Comparison of ENCODE assay signal across 9 mouse cellular contexts in the genomic region with DNA sequence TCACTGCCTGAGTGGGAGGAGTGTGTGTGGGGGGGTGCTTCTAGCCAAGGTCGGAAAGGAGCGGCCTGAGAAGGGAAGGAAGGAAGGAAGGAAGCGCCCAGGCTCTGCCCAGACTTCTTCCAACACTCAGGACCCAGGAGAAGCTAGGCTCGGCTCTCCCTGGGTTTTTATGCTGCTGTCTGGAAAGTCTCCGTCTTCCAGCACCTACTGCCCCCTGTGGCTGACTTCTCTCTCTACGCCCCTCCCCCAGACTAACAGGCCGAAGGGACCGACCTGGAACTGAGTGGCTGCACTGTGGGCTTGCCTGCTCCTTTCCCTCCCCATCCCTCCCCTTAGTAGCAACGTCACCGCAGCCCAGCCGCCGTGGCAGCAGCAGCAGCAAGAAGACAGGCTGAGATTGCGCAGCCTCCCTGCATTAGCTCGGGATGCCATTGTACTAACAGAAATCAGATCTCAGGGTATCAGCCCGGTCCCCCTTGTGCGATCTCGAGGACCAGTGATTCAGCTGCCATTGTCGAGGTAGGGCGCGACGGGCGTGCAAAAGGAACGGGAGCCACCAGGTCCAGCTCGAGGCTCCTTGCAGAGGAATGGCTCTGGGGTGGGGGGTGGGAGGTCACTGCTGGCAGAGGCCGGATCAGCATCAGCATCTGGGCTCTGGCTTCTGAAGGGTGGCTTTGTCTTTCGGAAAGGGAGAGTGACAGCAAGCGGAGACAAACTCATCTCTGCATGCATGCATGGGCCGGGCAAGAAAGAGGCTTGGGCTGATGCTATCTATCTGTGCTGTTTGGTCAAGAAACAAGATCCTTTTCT. TPM values are rescaled to one million over a fixed set of nuclear protein-coding genes. Genes with fewer than 3 reads are reported as not detected.
A peak's percentile ranks its signal among the peaks of the same experiment; 100 is the strongest.
DNase-seq lines count a peak whose midpoint lies in the region; ATAC-seq and TF ChIP-seq lines count a peak whose summit lies in the region.
"Had no signal": no experiment of that assay in that cellular context is flagged by ENCODE, and none has a peak within 500 bp of the region (broad histone marks: within the 10 kb centered on the region; RNA-seq: fewer than 3 reads in every experiment).

No protein-coding gene starts in this region.

- H3K4me3 ChIP-seq in CH12.LX (replicated peaks in 1 of 3; ENCODE audit: low read depth in 2 of 3, low read length in 2 of 3, poor library complexity in 1 of 3) = no peak overlapping the region
- H3K4me3 ChIP-seq in forebrain, postnatal 0 days (ENCODE audit: low read depth, low read length) = peak overlapping the region; percentile 53

- no peak overlapping the region for H3K27ac ChIP-seq in CH12.LX (ENCODE audit: insufficient read depth, low read depth)
- peak overlapping the region; percentile 98 for H3K27ac ChIP-seq in forebrain, postnatal 0 days (ENCODE audit: low read depth, low read length)

- intact Hi-C loops in heart, postnatal 25 days (cut with DNase I) = loop anchor here (2.0 to 5.0 kb wide), 2 partner anchors 24 to 64 kb away; no protein-coding TSS in a partner anchor

- H3K79me2 ChIP-seq in CH12.LX (replicated peaks; ENCODE audit: control insufficient read depth, extremely low read depth, insufficient read depth, poor library complexity, severe bottlenecking) = no peaks in the 10 kb centered on the region

- dilution Hi-C loops in CH12.LX (cut with MboI; ENCODE audit: extremely low pct_ligation_motif_present, extremely low pct_unique_long_range_greater_than_20kb, low sequenced_read_pairs) = no loop called here

- peaks cover 6% of the 10 kb centered on the region for H3K27me3 ChIP-seq in CH12.LX (replicated peaks)
- no peaks in the 10 kb centered on the region for H3K27me3 ChIP-seq in forebrain, postnatal 0 days (ENCODE audit: insufficient read depth, low read length)

- in situ Hi-C loops in CH12.LX (cut with MboI; ENCODE audit: low pct_ligation_motif_present, low pct_unique_long_range_greater_than_20kb, low sequenced_read_pairs) = loop anchor here (25.0 kb wide), 1 partner anchor 319 kb away; no protein-coding TSS in a partner anchor

- TF ChIP-seq POLR2A in CH12.LX (IDR thresholded peaks at IDR 0.05; ENCODE audit: low read depth, low read length) = no peak

- no peak for TF ChIP-seq EP300 in CH12.LX (IDR thresholded peaks at IDR 0.05; ENCODE audit: low read length)

- DNase-seq in CH12.LX (ENCODE audit: extremely low read depth) = no peak
- DNase-seq in cerebellum, adult 18-20 months = peak; percentile 59 to 74
- DNase-seq in forebrain, postnatal 0 days = peak; percentile 91
- DNase-seq in heart, postnatal 25 days (ENCODE audit: low spot score) = peak; percentile 84
- peak; percentile 64 to 77 for DNase-seq in layer of hippocampus, adult 18-20 months (ENCODE audit: low spot score in 2 of 2)
- DNase-seq in lung, adult 18-20 months = peak; percentile 88 to 93
- peak; percentile 58 for DNase-seq in ovary, postnatal 14 days (ENCODE audit: low spot score)
- no peak for DNase-seq in thymus, postnatal 10 days (ENCODE audit: low spot score in 2 of 2)

- 2% methylated on average over 26 of the region's 28 CpGs for WGBS in forebrain, postnatal 0 days

- H3K4me2 ChIP-seq in CH12.LX (ENCODE audit: insufficient read depth, low read depth, poor library complexity, severe bottlenecking) = no peak overlapping the region
- H3K4me2 ChIP-seq in forebrain, postnatal 0 days (ENCODE audit: low read depth) = peak overlapping the region; percentile 76

- no peaks in the 10 kb centered on the region for H3K9me3 ChIP-seq in CH12.LX (replicated peaks; ENCODE audit: low read length)
- no peaks in the 10 kb centered on the region for H3K9me3 ChIP-seq in forebrain, postnatal 0 days (ENCODE audit: low read length)
- H3K9me3 ChIP-seq: G1E had no signal

- H3K4me1 ChIP-seq in CH12.LX (ENCODE audit: control insufficient read depth in 1 of 2, insufficient read depth in 2 of 2) = peaks cover 0 to 6% of the 10 kb centered on the region in 2 experiments; a peak in 1 of 4 replicates
- H3K4me1 ChIP-seq in forebrain, postnatal 0 days (ENCODE audit: insufficient read depth) = peaks cover 20% of the 10 kb centered on the region

- TF ChIP-seq CTCF in CH12.LX (conservative IDR thresholded peaks at IDR 0.05 in 1 of 2, IDR thresholded peaks at IDR 0.05 in 1 of 2; ENCODE audit: low read depth in 2 of 2, low read length in 2 of 2) = peak in 1 of 2 experiments; percentile 30; a peak in 2 of 4 replicates
- peak; percentile 75 for TF ChIP-seq CTCF in forebrain, postnatal 0 days (IDR thresholded peaks at IDR 0.05; ENCODE audit: low read depth)

- H3K9ac ChIP-seq in CH12.LX (ENCODE audit: insufficient read depth, low read depth) = no peak overlapping the region
- H3K9ac ChIP-seq in forebrain, postnatal 0 days = peak overlapping the region; percentile 81

- no peaks in the 10 kb centered on the region for H3K36me3 ChIP-seq in CH12.LX (replicated peaks in 1 of 2; ENCODE audit: control insufficient read depth in 1 of 2, insufficient read depth in 1 of 2, low read length in 1 of 2)
- H3K36me3 ChIP-seq in forebrain, postnatal 0 days (ENCODE audit: insufficient read depth) = peaks cover 6% of the 10 kb centered on the region; the same call in 1 of the 2 replicates
- H3K36me3 ChIP-seq: G1E had no signal

- TF ChIP-seq RAD21 in CH12.LX (IDR thresholded peaks at IDR 0.05; ENCODE audit: low read depth, low read length) = peak; percentile 10

- peak; percentile 95 for ATAC-seq in forebrain, postnatal 0 days

TF ChIP-seq in CH12.LX, 34 proteins besides CTCF, POLR2A, EP300 and RAD21:
- TF ChIP-seq CHD2 (IDR thresholded peaks at IDR 0.05; ENCODE audit: low read length) (peak; percentile 15; the same call in 1 of the 2 replicates), ZNF384 (IDR thresholded peaks at IDR 0.05; ENCODE audit: low read depth, low read length) (no peak)

RNA-seq across cellular contexts. Expression of gene Fam166b, which starts 22.6 kb away (rescaled TPM):
- not detected in 2 replicates for total RNA-seq in CH12.LX (2012; rRNA removed)
- total RNA-seq in CH12.LX (2014; rRNA removed) = not detected in 2 replicates
- polyA plus RNA-seq in CH12.LX (2012; ENCODE audit: insufficient read length, low read depth) = not detected in 2 replicates
- total RNA-seq in forebrain, postnatal 0 days (2014; rRNA removed) = 0.15 and 1.3 TPM in 2 replicates
- polyA plus RNA-seq in forebrain, postnatal 0 days (2015; fragmentation: Nextera tagmentation; extraction: Ambion mirVana) = 0.58 and 0.96 TPM in 2 replicates
- total RNA-seq in heart, postnatal 25 days (2021) = not detected
- total RNA-seq in layer of hippocampus, adult 18-20 months (2021) = under 1 TPM; 0.54 to 0.81 TPM
- polyA plus RNA-seq: G1E had no signal

RNA-seq across cellular contexts. Expression of gene Rusc2, which starts 24.6 kb away (rescaled TPM):
- total RNA-seq in CH12.LX (2012; rRNA removed) (not detected in 2 replicates), CH12.LX (2014; rRNA removed) (not detected in 2 replicates)
- not detected in 2 replicates for polyA plus RNA-seq in CH12.LX (2012; ENCODE audit: insufficient read length, low read depth)
- total RNA-seq in forebrain, postnatal 0 days (2014; rRNA removed) = 116 and 148 TPM in 2 replicates
- polyA plus RNA-seq in forebrain, postnatal 0 days (2015; fragmentation: Nextera tagmentation; extraction: Ambion mirVana) = 73.2 and 75.8 TPM in 2 replicates
- 10 to 100 TPM; 35.3 to 49.1 TPM for total RNA-seq in heart, postnatal 25 days (2021)
- total RNA-seq in layer of hippocampus, adult 18-20 months (2021) = 100 to 1,000 TPM; 119 to 124 TPM

RNA-seq across cellular contexts. Expression of gene Tesk1, which starts 35.4 kb away (rescaled TPM):
- total RNA-seq in CH12.LX (2012; rRNA removed) (4.5 and 5.2 TPM in 2 replicates), CH12.LX (2014; rRNA removed) (1.7 and 1.9 TPM in 2 replicates)
- polyA plus RNA-seq in CH12.LX (2012; ENCODE audit: insufficient read length, low read depth) = 6.0 and 7.3 TPM in 2 replicates
- 101 and 124 TPM in 2 replicates for total RNA-seq in forebrain, postnatal 0 days (2014; rRNA removed)
- 14.8 and 15.4 TPM in 2 replicates for polyA plus RNA-seq in forebrain, postnatal 0 days (2015; fragmentation: Nextera tagmentation; extraction: Ambion mirVana)
- 10 to 100 TPM; 33.1 to 34.4 TPM for total RNA-seq in heart, postnatal 25 days (2021)
- total RNA-seq in layer of hippocampus, adult 18-20 months (2021) = 10 to 100 TPM; 83.3 to 89.9 TPM

RNA-seq across cellular contexts. Expression of gene Cd72, which starts 48.1 kb away (rescaled TPM):
- total RNA-seq in CH12.LX (2012; rRNA removed) = 24.0 and 30.3 TPM in 2 replicates
- total RNA-seq in CH12.LX (2014; rRNA removed) = 47.6 and 61.4 TPM in 2 replicates
- 55.9 and 86.4 TPM in 2 replicates for polyA plus RNA-seq in CH12.LX (2012; ENCODE audit: insufficient read length, low read depth)
- 0.19 TPM in 1 of 2 replicates, not detected in the other for total RNA-seq in forebrain, postnatal 0 days (2014; rRNA removed)
- 3.2 and 4.6 TPM in 2 replicates for polyA plus RNA-seq in forebrain, postnatal 0 days (2015; fragmentation: Nextera tagmentation; extraction: Ambion mirVana)
- total RNA-seq in heart, postnatal 25 days (2021) = under 1 TPM; 0.81 to 0.87 TPM
- not detected for total RNA-seq in layer of hippocampus, adult 18-20 months (2021)

Comparison
In these comparisons a context has a peak if more than half of its experiments do, and no peak if none do; other contexts are left out.
1. DNase-seq: peak in cerebellum, adult 18-20 months (2 of 2), forebrain, postnatal 0 days (single experiment), heart, postnatal 25 days (single experiment), layer of hippocampus, adult 18-20 months (2 of 2), lung, adult 18-20 months (2 of 2) and ovary, postnatal 14 days (single experiment); none in CH12.LX (single experiment) and thymus, postnatal 10 days (0 of 2).
2. RNA of gene Rusc2, which starts 24.6 kb away (total RNA-seq): 116 to 148 TPM in forebrain, postnatal 0 days, 119 to 124 TPM in layer of hippocampus, adult 18-20 months and 35.3 to 49.1 TPM in heart, postnatal 25 days; not detected in CH12.LX; every median in the first group is over 10 times any median in the second.
3. RNA of gene Tesk1, which starts 35.4 kb away (total RNA-seq): 101 to 124 TPM in forebrain, postnatal 0 days, 83.3 to 89.9 TPM in layer of hippocampus, adult 18-20 months and 33.1 to 34.4 TPM in heart, postnatal 25 days; 1.7 to 5.2 TPM in CH12.LX; every median in the first group is over 4 times any median in the second.